Mouse (Mus musculus) kidney, adult 2 months (tissue): Measurements from ENCODE around the gene Rpl3l. TPM values are rescaled to one million over a fixed set of nuclear protein-coding genes. Genes with fewer than 3 reads are reported as not detected.

ENCODE experiments used
- DNase-seq: peaks from one replicate; pipeline ENCODE4 v3.0.0; 2021
- H3K27ac ChIP-seq: fragments of 200-500 bp; 2 replicates; pipeline ENCODE4 v1.5.1; 2012; ENCODE audit warnings: low read depth, low read length, control low read depth, inconsistent platforms; ENCODE audit not compliant: insufficient read depth
- H3K27me3 ChIP-seq: fragments of 200-500 bp; replicated peaks from 2 replicates; pipeline ENCODE4 v1.6.1; 2012; ENCODE audit warnings: mild to moderate bottlenecking, moderate library complexity, low read length, inconsistent platforms; ENCODE audit not compliant: control insufficient read depth, insufficient read depth
- H3K36me3 ChIP-seq: fragments of 200-500 bp; 2 replicates; pipeline ENCODE4 v1.6.1; 2012; ENCODE audit warnings: mild to moderate bottlenecking, moderate library complexity, low read length, inconsistent platforms; ENCODE audit not compliant: control insufficient read depth, insufficient read depth
- H3K4me1 ChIP-seq: fragments of 200-500 bp; 2 replicates; pipeline ENCODE4 v1.6.1; 2011; ENCODE audit warnings: low read length; ENCODE audit not compliant: control insufficient read depth, insufficient read depth
- H3K4me3 ChIP-seq: fragments of 200-500 bp; 2 replicates; pipeline ENCODE4 v1.5.1; 2011; ENCODE audit warnings: mild to moderate bottlenecking, low read depth, low read length, control low read depth; ENCODE audit not compliant: insufficient read depth
- CTCF ChIP-seq: fragments of 200-500 bp; conservative IDR thresholded peaks from 2 replicates; pipeline ENCODE4 v1.5.1; 2011; ENCODE audit warnings: low read depth, mild to moderate bottlenecking, control low read depth, low read length, moderate library complexity, mixed read lengths; ENCODE audit not compliant: insufficient read depth, insufficient read length
- POLR2A ChIP-seq: fragments of 200-500 bp; IDR thresholded peaks from one replicate; pipeline ENCODE4 v1.6.1; 2011; ENCODE audit warnings: low read depth, low read length, control low read depth
- WGBS: fragments of 180-500 bp; shearing (Covaris S2); methylation state at CpG from one replicate; pipeline ENCODE4 v1.1.7; 2018; 5-methylcytosine and 5-hydroxymethylcytosine counted together
- polyA plus RNA-seq: library from polyadenylated mRNA; depleted of rRNA; stranded (reverse); fragments of >200 nt; gene quantifications from 2 replicates; pipeline ENCODE4 v1.2.3, GENCODE M21; 2012; rRNA removed

Gene Rpl3l
- polyA plus RNA-seq, 1 experiment = 4.7 TPM

DNA sequence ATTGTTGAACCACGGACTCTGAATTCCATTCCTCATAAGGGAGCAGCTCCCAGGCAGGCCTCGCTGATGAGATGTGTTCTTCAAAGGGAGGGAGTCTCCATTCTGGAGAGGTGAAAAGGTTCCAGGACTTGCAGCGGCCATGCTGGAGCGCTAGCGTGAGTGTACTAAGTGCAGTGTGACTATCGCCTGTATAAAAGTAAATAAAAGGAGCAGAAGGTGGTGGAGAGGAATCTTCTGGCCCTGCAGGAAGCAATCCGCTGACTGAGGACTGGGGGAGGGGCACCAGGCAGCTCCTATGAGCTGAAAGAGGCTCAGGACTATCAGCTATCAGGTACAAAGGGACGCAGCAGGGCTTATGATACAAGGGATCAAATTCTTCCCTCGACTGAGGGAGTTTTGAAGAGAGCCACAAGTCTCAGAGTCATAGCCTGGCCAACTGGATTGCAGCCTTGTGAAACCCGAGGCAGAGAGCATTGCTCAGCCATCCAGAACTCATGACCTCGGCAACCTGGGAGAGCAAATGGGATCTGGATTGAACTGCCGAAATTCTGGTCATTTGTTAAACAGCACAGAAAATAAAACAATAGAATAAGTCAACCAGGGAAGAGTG lies 38.8 kb downstream of the Rpl3l start:
- WGBS = 19% methylated on average over 12 of the region's 12 CpGs
- Histone ChIP-seq H3K27me3 (no peaks in the 10 kb centered on the region), H3K4me1 (peaks cover 12% of the 10 kb centered on the region; the same call in 1 of the 2 replicates), H3K27ac (peak overlapping the region; percentile 19; the same call in 1 of the 2 replicates), H3K36me3 (no peaks in the 10 kb centered on the region), H3K4me3 (no peak overlapping the region)
- TF ChIP-seq POLR2A = no peak
- DNase-seq = peak; percentile 80

DNA sequence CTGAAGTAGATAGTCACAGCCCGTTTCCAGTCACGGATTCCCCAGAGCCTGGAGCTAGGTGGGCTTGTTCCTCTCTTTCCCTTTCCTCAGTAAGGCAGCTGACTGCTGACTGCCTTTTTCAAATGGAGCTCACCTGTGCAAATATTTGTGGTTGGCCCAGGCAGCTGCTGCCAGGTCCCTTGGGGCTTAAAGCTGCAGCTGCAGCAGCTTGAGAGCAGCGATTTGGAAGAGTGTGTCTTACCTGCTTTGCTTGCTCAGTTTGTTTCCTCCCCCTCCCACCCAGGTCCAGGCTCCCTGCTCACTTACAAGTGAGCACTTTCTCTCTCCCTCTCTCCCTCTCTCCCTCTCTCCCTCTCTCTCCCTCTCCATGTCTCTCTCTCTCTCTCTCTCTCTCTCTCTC lies 41.5 kb downstream of the Rpl3l start:
- no peak overlapping the region for H3K4me3 ChIP-seq
- H3K27me3 ChIP-seq = no peaks in the 10 kb centered on the region
- peaks cover 12% of the 10 kb centered on the region; the same call in 1 of the 2 replicates for H3K4me1 ChIP-seq
- no peak overlapping the region for H3K27ac ChIP-seq
- no peak for DNase-seq
- H3K36me3 ChIP-seq = no peaks in the 10 kb centered on the region
- TF ChIP-seq CTCF = no peak
- TF ChIP-seq POLR2A = no peak
- 44% methylated on average over 3 of the region's 3 CpGs for WGBS

DNA sequence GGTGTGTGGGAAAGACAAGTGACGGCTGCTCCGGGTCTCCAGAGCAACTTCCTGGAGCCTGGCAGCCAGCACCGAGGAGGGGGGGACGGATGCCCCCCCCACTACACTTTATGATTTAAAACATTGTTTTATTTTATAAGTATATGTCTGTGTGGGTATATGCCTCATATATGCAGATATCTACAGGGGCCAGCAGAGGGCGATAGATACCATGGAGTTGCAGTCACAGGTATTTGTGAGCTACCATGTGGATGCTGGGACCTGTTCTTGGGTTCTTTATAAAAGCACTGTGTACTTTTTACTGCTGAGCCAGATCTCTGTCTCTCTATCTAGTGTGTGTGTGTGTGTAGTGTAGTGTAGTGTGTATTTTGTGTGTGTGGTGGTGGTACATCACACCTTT lies 45.6 kb downstream of the Rpl3l start:
- no peaks in the 10 kb centered on the region for H3K27me3 ChIP-seq
- TF ChIP-seq POLR2A (no peak), CTCF (peak; percentile 16; the same call in 1 of the 2 replicates)
- H3K4me1 ChIP-seq = no peaks in the 10 kb centered on the region; the same call in 1 of the 2 replicates
- H3K27ac ChIP-seq = no peak overlapping the region
- H3K36me3 ChIP-seq = no peaks in the 10 kb centered on the region
- WGBS = 84% methylated on average over 5 of the region's 5 CpGs
- no peak for DNase-seq
- no peak overlapping the region for H3K4me3 ChIP-seq

DNA sequence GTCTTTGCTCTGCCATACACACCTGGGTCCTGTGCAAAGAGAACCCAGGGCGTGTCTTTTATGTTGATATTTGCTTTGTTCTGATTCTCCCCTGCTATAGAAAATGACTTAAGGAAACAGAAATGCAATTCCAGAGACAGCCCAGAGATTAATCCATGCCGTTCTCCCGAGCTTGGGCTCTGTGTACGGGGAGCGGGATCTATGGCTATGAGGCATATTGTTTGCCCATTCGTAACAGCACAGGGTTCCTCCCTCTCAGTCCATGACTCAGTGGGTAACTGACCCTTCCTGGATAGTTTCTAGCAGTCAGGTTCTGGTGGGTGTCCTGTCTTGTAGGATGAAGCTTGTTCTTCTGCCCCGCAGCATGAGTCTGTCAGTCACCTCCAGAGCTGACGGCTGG lies 47.6 kb downstream of the Rpl3l start:
- Histone ChIP-seq H3K4me1 (no peaks in the 10 kb centered on the region; the same call in 1 of the 2 replicates), H3K27ac (no peak overlapping the region), H3K27me3 (no peaks in the 10 kb centered on the region), H3K36me3 (no peaks in the 10 kb centered on the region), H3K4me3 (no peak overlapping the region)
- no peak for DNase-seq
- TF ChIP-seq CTCF = no peak
- TF ChIP-seq POLR2A = no peak
- WGBS = 83% methylated on average over 8 of the region's 8 CpGs

DNA sequence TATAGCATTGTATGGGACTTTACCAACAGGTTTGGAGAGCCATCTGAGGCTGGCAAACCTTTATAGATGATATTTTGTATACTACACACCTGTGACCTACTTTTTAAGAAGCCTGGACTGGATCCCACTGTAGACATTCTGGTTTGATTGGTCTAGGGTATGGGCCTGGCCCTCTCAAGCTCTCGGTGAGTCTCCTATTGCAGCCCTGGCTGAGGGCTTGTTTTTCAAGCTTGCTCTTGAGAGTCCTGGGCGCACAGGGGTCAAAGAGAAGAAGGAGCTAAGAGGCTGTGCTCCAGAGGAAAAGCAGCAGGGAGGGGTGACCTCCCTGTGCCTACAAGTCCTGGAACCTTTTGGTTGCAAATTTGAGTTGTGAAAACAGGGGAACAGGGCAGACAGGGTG lies 49.5 kb downstream of the Rpl3l start:
- Histone ChIP-seq H3K4me1 (no peaks in the 10 kb centered on the region; the same call in 1 of the 2 replicates), H3K36me3 (no peaks in the 10 kb centered on the region), H3K27ac (no peak overlapping the region), H3K27me3 (no peaks in the 10 kb centered on the region), H3K4me3 (no peak overlapping the region)
- no peak for DNase-seq
- 68% methylated on average over 2 of the region's 2 CpGs for WGBS
- TF ChIP-seq POLR2A (no peak), CTCF (no peak)

DNA sequence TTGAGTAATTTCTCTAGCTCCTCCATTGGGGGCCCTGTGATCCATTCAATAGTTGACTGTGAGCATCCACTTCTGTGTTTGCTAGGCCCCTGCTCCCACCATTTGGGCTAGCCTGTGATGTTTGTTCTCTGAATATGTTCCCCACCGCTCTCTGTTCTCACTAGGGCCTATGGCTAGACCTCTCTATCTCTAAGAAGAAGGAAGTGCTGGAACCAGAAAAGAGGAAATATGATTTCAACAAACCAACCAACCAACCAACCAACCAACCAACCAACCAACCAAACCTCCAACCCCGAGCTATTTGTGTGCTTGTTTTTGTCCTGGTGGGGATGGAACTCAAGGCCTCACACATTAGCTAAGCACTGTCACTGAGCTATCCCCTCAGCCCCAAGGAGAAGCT lies 53.2 kb downstream of the Rpl3l start:
- H3K4me1 ChIP-seq = no peaks in the 10 kb centered on the region
- H3K27me3 ChIP-seq = no peaks in the 10 kb centered on the region
- TF ChIP-seq CTCF (no peak), POLR2A (no peak)
- no peak for DNase-seq
- H3K4me3 ChIP-seq = no peak overlapping the region
- no peak overlapping the region for H3K27ac ChIP-seq
- 89% methylated on average over 2 of the region's 2 CpGs for WGBS
- no peaks in the 10 kb centered on the region for H3K36me3 ChIP-seq

Other genes with a start within 250 kb of the Rpl3l start
- 26.1 and 32.1 TPM in 2 replicates for gene Mlst8, start 248.7 kb upstream of the Rpl3l start, polyA plus RNA-seq
- gene Caskin1, start 239.2 kb upstream of the Rpl3l start, polyA plus RNA-seq = 0.52 and 0.80 TPM in 2 replicates
- 108 and 124 TPM in 2 replicates for gene Traf7, start 199.9 kb upstream of the Rpl3l start, polyA plus RNA-seq
- 0.56 and 0.58 TPM in 2 replicates for gene Rab26, start 193.6 kb upstream of the Rpl3l start, polyA plus RNA-seq
- 34.6 and 42.9 TPM in 2 replicates for gene Pkd1, start 178.0 kb upstream of the Rpl3l start, polyA plus RNA-seq
- 152 and 174 TPM in 2 replicates for gene Tsc2, start 95.2 kb upstream of the Rpl3l start, polyA plus RNA-seq
- gene Nthl1, start 95.1 kb upstream of the Rpl3l start, polyA plus RNA-seq = 13.6 and 15.8 TPM in 2 replicates
- 111 and 123 TPM in 2 replicates for gene Slc9a3r2, start 77.5 kb upstream of the Rpl3l start, polyA plus RNA-seq
- gene Npw, start 69.4 kb upstream of the Rpl3l start, polyA plus RNA-seq = not detected in 2 replicates
- 44.3 and 57.6 TPM in 2 replicates for gene Zfp598, start 58.1 kb upstream of the Rpl3l start, polyA plus RNA-seq
- gene Syngr3, start 37.9 kb upstream of the Rpl3l start, polyA plus RNA-seq = 1.5 and 2.2 TPM in 2 replicates
- 29.8 and 34.7 TPM in 2 replicates for gene Gfer, start 31.7 kb upstream of the Rpl3l start, polyA plus RNA-seq
- gene Noxo1, start 31.6 kb upstream of the Rpl3l start, polyA plus RNA-seq = 5.6 and 7.1 TPM in 2 replicates
- 48.6 and 49.4 TPM in 2 replicates for gene Tbl3, start 20.2 kb upstream of the Rpl3l start, polyA plus RNA-seq
- 0.16 and 0.91 TPM in 2 replicates for gene Rnf151, start 9.8 kb upstream of the Rpl3l start, polyA plus RNA-seq
- 2,444 and 2,611 TPM in 2 replicates for gene Rps2, start 9.7 kb upstream of the Rpl3l start, polyA plus RNA-seq
- gene Ndufb10, start 3.3 kb upstream of the Rpl3l start, polyA plus RNA-seq = 626 and 656 TPM in 2 replicates
- 169 and 209 TPM in 2 replicates for gene Msrb1, start 8.8 kb downstream of the Rpl3l start, polyA plus RNA-seq
- 7.4 and 11.9 TPM in 2 replicates for gene Hs3st6, start 25.2 kb downstream of the Rpl3l start, polyA plus RNA-seq
- gene Meiob, start 76.5 kb downstream of the Rpl3l start, polyA plus RNA-seq = not detected in 2 replicates
- gene Hagh, start 112.3 kb downstream of the Rpl3l start, polyA plus RNA-seq = 636 and 727 TPM in 2 replicates
- gene Fahd1, start 122.5 kb downstream of the Rpl3l start, polyA plus RNA-seq = 103 and 123 TPM in 2 replicates
- 50.6 and 77.3 TPM in 2 replicates for gene Igfals, start 138.2 kb downstream of the Rpl3l start, polyA plus RNA-seq
- 37.2 and 38.4 TPM in 2 replicates for gene Nubp2, start 158.5 kb downstream of the Rpl3l start, polyA plus RNA-seq
- gene Spsb3, start 158.8 kb downstream of the Rpl3l start, polyA plus RNA-seq = 55.5 and 69.0 TPM in 2 replicates
- 32.2 and 40.7 TPM in 2 replicates for gene Eme2, start 167.3 kb downstream of the Rpl3l start, polyA plus RNA-seq
- gene Mrps34, start 167.3 kb downstream of the Rpl3l start, polyA plus RNA-seq = 162 and 199 TPM in 2 replicates
- gene Nme3, start 168.7 kb downstream of the Rpl3l start, polyA plus RNA-seq = 112 and 115 TPM in 2 replicates
- gene Mapk8ip3, start 209.2 kb downstream of the Rpl3l start, polyA plus RNA-seq = 58.1 and 69.1 TPM in 2 replicates
- gene Jpt2, start 232.9 kb downstream of the Rpl3l start, polyA plus RNA-seq = 23.8 and 31.0 TPM in 2 replicates